Mouse (Mus musculus) cerebellum, postnatal 25 days (tissue): Measurements from ENCODE around the gene Tgfbr3l.

Experiments used
- DNase-seq, 2 experiments: peaks; one replicate each; pipeline ENCODE4 v3.0.0; 2021; ENCODE audit warnings: mixed read lengths in 2 of 2

Gene Tgfbr3l

GRCm38 (mm10) chr8:4267627-4268026, 19.6 kb downstream of the Tgfbr3l start:
- DNase-seq: peak in 1 of 2 experiments; percentile 44

GRCm38 (mm10) chr8:4269609-4270008, 21.6 kb downstream of the Tgfbr3l start:
- DNase-seq: peak in 1 of 2 experiments; percentile 53

GRCm38 (mm10) chr8:4275275-4276110, 27.5 kb downstream of the Tgfbr3l start, which contains the start of gene Timm44:
Gene Timm44 (minus strand): TSS chr8:4275913.
- peak; percentile 98 for DNase-seq

GRCm38 (mm10) chr8:4276111-4276465, 28.1 kb downstream of the Tgfbr3l start:
- no peak for DNase-seq

GRCm38 (mm10) chr8:4292738-4293137, 44.7 kb downstream of the Tgfbr3l start:
- no peak for DNase-seq

- DNase-seq: no peak
Measured at GRCm38 (mm10) chr8:4297822-4298221, 49.8 kb downstream of the Tgfbr3l start.
